Mouse (Mus musculus): ENCODE data around the gene Fcrl5. TPM values are rescaled to one million over a fixed set of nuclear protein-coding genes. Genes with fewer than 3 reads are reported as not detected.

Fcrl5 gene
- polyA plus RNA-seq, 1 experiment from 2014 or later: not detected

GRCm38 (mm10) chr3:87410605-87411004 is 25.0 kb upstream of the Fcrl5 start:
- 77% methylated on average over 6 of the region's 6 CpGs for WGBS
- no peak for ATAC-seq (ENCODE audit: insufficient read depth)

GRCm38 (mm10) chr3:87411150-87411549 is 24.4 kb upstream of the Fcrl5 start:
- H3K9me3 ChIP-seq (ENCODE audit: low read depth, low read length): no peaks in the 10 kb centered on the region
- H3K4me1 ChIP-seq (ENCODE audit: insufficient read depth): no peaks in the 10 kb centered on the region
- H3K27ac ChIP-seq (ENCODE audit: low read depth): no peak overlapping the region
- no peaks in the 10 kb centered on the region for H3K36me3 ChIP-seq (ENCODE audit: insufficient read depth)
- no peak overlapping the region for H3K9ac ChIP-seq
- no peak overlapping the region for H3K4me3 ChIP-seq (ENCODE audit: low read depth, low read length)
- 0 out of 2 replicates have a peak overlapping the region, but pooled peaks have one; percentile 12 for H3K4me2 ChIP-seq
- no peaks in the 10 kb centered on the region for H3K27me3 ChIP-seq (ENCODE audit: insufficient read depth, low read length)
- WGBS: 11% methylated on average over 12 of the region's 12 CpGs
- ATAC-seq (ENCODE audit: insufficient read depth) (0 out of 2 replicates have a peak, but pooled peaks have one; percentile 49), DNase-seq (peak; percentile 72)
- peak; percentile 90 for TF ChIP-seq CTCF (IDR thresholded peaks at IDR 0.05; ENCODE audit: low read depth)

More at GRCm38 (mm10) chr3:87410605-87411004, 25.0 kb upstream of the Fcrl5 start:
- Histone ChIP-seq H3K36me3 (ENCODE audit: insufficient read depth) (no peaks in the 10 kb centered on the region), H3K4me2 (no peak overlapping the region), H3K9ac (no peak overlapping the region), H3K27ac (ENCODE audit: low read depth) (no peak overlapping the region), H3K9me3 (ENCODE audit: low read depth, low read length) (no peaks in the 10 kb centered on the region), H3K4me1 (ENCODE audit: insufficient read depth) (no peaks in the 10 kb centered on the region), H3K27me3 (ENCODE audit: insufficient read depth, low read length) (no peaks in the 10 kb centered on the region), H3K4me3 (ENCODE audit: low read depth, low read length) (no peak overlapping the region)
- DNase-seq: no peak
- no peak for TF ChIP-seq CTCF (IDR thresholded peaks at IDR 0.05; ENCODE audit: low read depth)

- no peak overlapping the region for H3K4me3 ChIP-seq (ENCODE audit: low read depth, low read length)
- 0 out of 2 replicates have a peak, but pooled peaks have one; percentile 9 for TF ChIP-seq CTCF (IDR thresholded peaks at IDR 0.05; ENCODE audit: low read depth)
- no peak for DNase-seq
- no peak overlapping the region for H3K9ac ChIP-seq
- 55% methylated on average over 1 of the region's 1 CpGs for WGBS
- no peaks in the 10 kb centered on the region for H3K27me3 ChIP-seq (ENCODE audit: insufficient read depth, low read length)
- H3K36me3 ChIP-seq (ENCODE audit: insufficient read depth): no peaks in the 10 kb centered on the region
- no peak overlapping the region for H3K4me2 ChIP-seq
- H3K27ac ChIP-seq (ENCODE audit: low read depth): no peak overlapping the region
- no peaks in the 10 kb centered on the region for H3K4me1 ChIP-seq (ENCODE audit: insufficient read depth)
- H3K9me3 ChIP-seq (ENCODE audit: low read depth, low read length): no peaks in the 10 kb centered on the region
- ATAC-seq (ENCODE audit: insufficient read depth): no peak
These were observed 14.9 kb upstream of the Fcrl5 start for GRCm38 (mm10) chr3:87420645-87421044.

- Histone ChIP-seq H3K9ac (no peak overlapping the region), H3K27ac (ENCODE audit: low read depth) (no peak overlapping the region), H3K27me3 (ENCODE audit: insufficient read depth, low read length) (no peaks in the 10 kb centered on the region), H3K4me3 (ENCODE audit: low read depth, low read length) (no peak overlapping the region), H3K36me3 (ENCODE audit: insufficient read depth) (no peaks in the 10 kb centered on the region), H3K4me1 (ENCODE audit: insufficient read depth) (no peaks in the 10 kb centered on the region), H3K9me3 (ENCODE audit: low read depth, low read length) (no peaks in the 10 kb centered on the region), H3K4me2 (no peak overlapping the region)
- ATAC-seq (ENCODE audit: insufficient read depth) (no peak), DNase-seq (no peak)
- WGBS: 74% methylated on average over 4 of the region's 4 CpGs
- no peak for TF ChIP-seq CTCF (IDR thresholded peaks at IDR 0.05; ENCODE audit: low read depth)
These were observed 13.1 kb upstream of the Fcrl5 start for GRCm38 (mm10) chr3:87422386-87422910.

GRCm38 (mm10) chr3:87440586-87440985 is 5.0 kb downstream of the Fcrl5 start:
- ATAC-seq (ENCODE audit: insufficient read depth): no peak
- no peaks in the 10 kb centered on the region for H3K36me3 ChIP-seq (ENCODE audit: insufficient read depth)
- 77% methylated on average over 1 of the region's 1 CpGs for WGBS
- no peak overlapping the region for H3K27ac ChIP-seq (ENCODE audit: low read depth)
- no peaks in the 10 kb centered on the region for H3K4me1 ChIP-seq (ENCODE audit: insufficient read depth)
- no peak for TF ChIP-seq CTCF (IDR thresholded peaks at IDR 0.05; ENCODE audit: low read depth)
- no peaks in the 10 kb centered on the region for H3K27me3 ChIP-seq (ENCODE audit: insufficient read depth, low read length)
- no peak overlapping the region for H3K9ac ChIP-seq
- no peak overlapping the region for H3K4me2 ChIP-seq
- no peaks in the 10 kb centered on the region for H3K9me3 ChIP-seq (ENCODE audit: low read depth, low read length)
- H3K4me3 ChIP-seq (ENCODE audit: low read depth, low read length): no peak overlapping the region
- no peak for DNase-seq

GRCm38 (mm10) chr3:87443968-87444367 is 8.4 kb downstream of the Fcrl5 start:
- 45% methylated on average over 6 of the region's 6 CpGs for WGBS
- ATAC-seq (ENCODE audit: insufficient read depth): no peak

GRCm38 (mm10) chr3:87465454-87465853 is 29.9 kb downstream of the Fcrl5 start:
- TF ChIP-seq CTCF (IDR thresholded peaks at IDR 0.05; ENCODE audit: low read depth): no peak
- Histone ChIP-seq H3K27ac (ENCODE audit: low read depth) (no peak overlapping the region), H3K4me1 (ENCODE audit: insufficient read depth) (no peaks in the 10 kb centered on the region), H3K9ac (no peak overlapping the region), H3K9me3 (ENCODE audit: low read depth, low read length) (no peaks in the 10 kb centered on the region), H3K27me3 (ENCODE audit: insufficient read depth, low read length) (no peaks in the 10 kb centered on the region), H3K36me3 (ENCODE audit: insufficient read depth) (no peaks in the 10 kb centered on the region), H3K4me3 (ENCODE audit: low read depth, low read length) (no peak overlapping the region), H3K4me2 (no peak overlapping the region)
- WGBS: 75% methylated on average over 3 of the region's 3 CpGs
- no peak for DNase-seq
- no peak for ATAC-seq (ENCODE audit: insufficient read depth)

More at GRCm38 (mm10) chr3:87443968-87444367, 8.4 kb downstream of the Fcrl5 start:
- DNase-seq: peak; percentile 3
- Histone ChIP-seq H3K4me1 (ENCODE audit: insufficient read depth) (no peaks in the 10 kb centered on the region), H3K27ac (ENCODE audit: low read depth) (no peak overlapping the region), H3K9me3 (ENCODE audit: low read depth, low read length) (no peaks in the 10 kb centered on the region), H3K4me3 (ENCODE audit: low read depth, low read length) (no peak overlapping the region), H3K36me3 (ENCODE audit: insufficient read depth) (no peaks in the 10 kb centered on the region), H3K9ac (no peak overlapping the region), H3K27me3 (ENCODE audit: insufficient read depth, low read length) (no peaks in the 10 kb centered on the region), H3K4me2 (no peak overlapping the region)
- TF ChIP-seq CTCF (IDR thresholded peaks at IDR 0.05; ENCODE audit: low read depth): no peak
